Mouse (Mus musculus): ENCODE results near the gene Ap5s1.

Gene Ap5s1

DNA sequence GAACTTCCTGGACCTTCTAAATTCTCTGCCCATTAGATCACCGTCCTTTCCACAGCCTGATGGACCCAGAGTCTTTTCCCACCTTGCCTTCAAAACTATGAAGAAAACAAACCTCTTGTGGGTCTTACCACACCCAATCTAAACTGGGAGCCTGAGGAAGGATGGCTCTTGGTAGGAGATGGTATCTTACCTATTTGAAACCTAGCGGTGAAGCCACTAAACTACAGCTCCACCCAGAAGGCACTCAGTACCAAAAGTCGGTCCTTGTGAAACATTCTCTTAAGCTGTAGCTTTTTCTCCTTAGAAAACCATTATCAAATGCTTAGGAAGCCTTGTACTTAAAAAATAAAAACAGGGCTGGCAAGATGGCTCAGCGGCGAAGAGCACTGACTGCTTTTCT, 18.6 kb upstream of the Ap5s1 start:
- no peak for DNase-seq

DNA sequence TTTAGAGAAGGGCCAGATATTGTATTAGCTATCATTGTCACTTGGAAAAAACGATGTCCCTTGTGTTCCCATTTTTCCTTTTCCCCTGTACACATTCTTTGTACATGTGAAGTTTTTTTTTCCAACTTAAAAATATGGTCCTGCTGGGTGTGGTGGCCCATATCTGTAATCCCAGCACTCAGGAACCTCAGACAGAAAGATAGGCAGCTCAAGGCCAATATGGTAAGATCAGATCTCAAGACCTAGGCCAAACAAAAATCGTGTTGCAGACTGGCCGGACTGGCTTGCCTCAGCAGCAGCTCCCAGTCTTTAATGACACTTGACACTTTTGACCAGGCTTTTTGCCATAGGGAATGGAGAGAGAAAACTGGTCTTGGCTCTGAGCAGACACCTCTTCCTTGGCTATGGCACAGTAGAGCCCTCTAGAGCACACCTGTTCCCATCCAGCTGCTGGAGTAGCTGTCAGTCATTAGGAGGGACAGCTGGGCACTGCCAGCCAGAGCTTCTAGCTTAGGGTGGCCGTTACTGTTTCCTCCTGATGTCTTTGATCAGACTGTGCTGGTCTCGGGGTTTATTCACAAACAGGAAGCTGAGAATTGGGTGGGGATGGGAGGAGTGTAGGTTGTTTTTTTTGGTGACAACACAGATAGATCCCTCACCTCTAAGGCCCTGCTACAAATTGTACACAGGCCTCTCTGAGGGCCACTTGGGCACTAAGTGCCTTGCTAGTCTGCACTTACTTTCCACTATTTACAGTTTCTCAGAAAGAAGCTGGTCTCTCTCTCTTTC, 17.2 kb upstream of the Ap5s1 start:
- no peak for DNase-seq

DNA sequence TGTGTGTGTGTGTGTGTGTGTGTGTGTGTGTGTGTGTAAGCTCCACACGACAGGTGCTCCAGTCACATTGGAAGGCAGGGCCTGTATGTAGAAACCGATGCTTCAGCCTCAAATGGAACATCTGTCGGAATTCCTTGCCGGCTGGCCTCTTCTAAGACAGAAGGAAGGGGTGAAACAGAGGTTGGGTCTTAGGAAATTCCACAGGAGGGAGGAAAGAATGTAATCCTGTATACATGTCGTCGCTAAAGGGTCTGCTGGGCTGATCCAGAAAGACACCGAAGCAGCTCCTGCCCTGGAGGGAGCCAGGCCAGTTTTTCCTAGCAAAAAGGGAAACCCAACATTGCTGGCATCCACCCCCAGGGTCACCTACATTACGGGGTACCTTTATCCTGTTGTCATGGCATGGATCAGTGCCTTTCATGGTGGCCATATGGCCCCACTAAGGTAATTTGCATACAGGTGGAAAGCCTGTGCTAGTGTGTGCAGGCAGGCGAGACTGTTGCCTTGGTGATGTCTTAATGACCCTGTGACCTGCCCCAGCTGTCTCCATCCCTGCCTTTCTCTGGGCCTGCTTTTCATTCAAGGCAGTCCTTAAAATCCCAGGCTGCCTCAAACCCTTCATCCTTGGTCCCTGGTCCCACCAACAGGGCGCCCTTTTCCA, 16.4 kb upstream of the Ap5s1 start:
- peak; percentile 72 for DNase-seq

DNA sequence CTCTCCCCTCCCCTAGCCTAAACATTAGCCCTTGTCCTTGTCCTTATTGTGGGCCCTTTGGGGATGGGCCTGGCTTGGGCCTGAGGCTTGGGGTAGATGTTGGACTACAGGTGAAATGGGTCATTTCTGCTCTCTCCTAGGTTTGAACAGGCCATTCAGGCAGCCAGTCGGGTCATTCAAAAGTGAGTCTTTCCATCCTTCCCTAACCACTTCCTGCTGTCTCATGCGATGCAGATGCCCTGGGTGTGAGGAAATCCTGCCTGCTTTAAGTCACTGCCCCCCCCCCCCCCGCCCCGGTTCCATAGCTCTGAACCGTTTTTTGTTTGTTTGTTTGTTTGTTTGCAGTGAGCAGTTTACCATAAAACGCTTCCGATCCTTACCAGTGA, 15.9 kb upstream of the Ap5s1 start:
- no peak for DNase-seq

DNA sequence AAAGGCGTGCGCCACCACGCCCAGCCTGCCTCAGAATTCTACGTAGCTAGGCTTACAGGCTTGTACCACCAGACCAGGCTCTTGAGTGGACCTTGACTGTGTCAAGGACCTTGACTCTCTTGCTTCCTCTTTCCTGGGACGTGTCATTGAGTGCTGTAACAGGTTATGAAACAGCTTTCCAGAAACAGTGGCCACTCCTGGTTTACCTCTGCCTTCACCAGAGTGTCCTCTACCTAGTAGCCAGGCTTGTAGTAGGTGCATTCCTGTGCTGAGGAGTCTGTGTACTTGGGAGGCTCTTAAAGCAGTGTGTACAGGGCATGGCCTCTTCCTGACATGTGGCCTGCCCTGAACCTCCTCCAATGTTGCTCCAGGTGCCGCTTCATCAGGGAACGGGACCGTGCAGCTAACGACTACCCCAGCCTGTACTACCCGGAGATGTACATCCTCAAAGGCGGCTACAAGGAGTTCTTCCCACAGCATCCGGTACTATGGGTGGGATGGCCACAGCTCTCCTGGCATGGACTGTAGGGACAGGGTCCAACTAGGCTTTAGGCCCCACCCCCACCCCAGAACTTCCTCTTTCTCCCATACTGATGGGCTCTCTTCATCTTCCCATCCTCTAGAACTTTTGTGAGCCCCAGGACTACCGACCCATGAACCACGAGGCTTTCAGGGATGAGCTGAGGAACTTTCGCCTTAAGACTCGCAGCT, 10.1 kb upstream of the Ap5s1 start:
- DNase-seq, result no peak

DNA sequence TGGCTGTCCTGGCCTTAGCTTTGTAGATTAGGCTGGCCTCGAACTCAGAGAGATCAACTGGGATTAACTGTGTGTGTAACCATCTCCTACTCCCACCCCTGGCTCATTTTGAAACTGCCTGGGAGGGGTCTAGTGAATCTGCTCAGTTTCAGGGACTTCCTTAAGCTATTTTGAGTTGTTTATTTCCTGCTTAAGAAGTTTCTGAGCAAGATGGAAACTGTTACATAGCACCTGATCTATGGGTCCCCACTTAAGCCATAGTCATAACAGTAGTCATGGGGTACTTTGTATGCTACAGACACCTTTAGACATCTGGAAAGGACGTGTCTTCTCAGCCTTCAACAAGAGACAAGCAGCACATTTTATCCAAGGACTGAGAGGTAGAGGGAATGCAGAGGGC, 6.2 kb upstream of the Ap5s1 start:
- no peak for DNase-seq

DNA sequence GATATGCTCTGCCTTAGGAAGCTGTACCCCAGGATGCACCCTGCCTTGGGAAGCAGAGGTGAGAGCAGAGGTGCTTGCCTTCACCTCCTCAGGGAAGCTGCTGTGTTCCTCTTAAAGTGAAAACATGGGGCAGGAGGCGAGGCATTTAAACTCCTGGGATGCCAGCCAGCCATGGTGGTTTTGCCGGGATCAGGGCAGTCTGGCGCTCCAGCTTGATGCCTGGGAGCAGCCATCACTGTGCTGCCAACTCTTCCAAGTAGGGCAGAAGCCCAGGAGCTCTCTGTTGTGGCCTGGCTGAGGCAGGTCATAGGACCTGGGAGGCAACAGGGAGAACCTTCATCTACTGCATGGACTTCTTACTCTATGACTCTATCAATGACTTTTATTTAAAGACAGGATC, 5.6 kb upstream of the Ap5s1 start:
- DNase-seq, result no peak

DNA sequence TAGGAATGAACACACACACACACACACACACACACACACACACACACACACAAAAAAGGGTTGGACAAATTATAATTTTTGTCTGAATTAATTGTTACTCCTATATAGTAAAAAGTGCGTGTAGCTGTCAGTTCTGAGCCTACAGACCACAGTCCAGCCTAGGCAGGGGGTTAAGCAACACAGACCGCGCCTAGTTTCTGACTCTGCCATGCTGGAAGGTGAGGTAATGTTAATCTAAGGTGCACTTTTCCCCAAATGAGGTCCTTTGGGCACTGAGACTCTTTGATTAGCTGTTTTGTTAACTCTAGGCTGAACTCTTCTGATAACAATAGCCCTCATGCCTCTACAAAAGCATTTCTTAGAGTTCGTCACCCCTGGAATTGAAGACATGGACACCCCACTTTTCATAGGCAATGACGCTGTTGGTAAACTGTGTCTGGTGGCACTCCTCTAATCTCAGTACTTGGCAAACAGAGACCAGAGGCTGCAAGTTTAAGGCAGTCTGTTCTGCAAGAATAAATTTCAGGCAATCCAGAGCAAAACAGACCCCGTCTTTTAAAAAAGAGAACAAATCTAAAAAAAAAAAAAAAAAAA, 3.0 kb upstream of the Ap5s1 start:
- DNase-seq, result no peak

DNA sequence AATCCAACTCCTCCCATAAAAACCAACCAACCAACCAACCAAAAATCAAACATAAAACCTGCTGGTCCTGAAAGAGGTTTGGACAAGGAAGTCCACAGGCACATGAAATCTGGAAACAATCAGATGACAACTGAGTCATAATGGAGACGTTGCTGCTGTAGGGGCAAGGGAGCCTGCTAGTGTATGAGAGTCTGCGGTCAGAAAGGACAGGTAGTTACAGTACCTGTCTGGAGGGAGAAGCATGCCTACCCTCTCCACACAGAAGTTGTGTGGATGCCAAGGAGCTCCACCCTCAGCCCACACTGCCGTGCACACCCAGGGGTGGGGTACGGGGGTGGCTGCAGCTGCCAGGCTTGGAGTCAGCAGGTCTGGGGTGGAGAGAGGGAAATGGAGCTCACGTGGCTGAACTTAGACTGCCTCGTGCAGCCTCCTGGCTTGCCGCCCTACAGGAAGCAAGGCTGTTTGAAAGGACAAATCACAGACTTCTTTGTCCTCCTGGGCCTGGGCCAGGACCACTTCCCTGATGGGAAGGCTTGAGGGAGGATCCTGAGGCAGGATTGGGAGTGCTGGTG, 2.4 kb upstream of the Ap5s1 start:
- peak; percentile 95 for DNase-seq

DNA sequence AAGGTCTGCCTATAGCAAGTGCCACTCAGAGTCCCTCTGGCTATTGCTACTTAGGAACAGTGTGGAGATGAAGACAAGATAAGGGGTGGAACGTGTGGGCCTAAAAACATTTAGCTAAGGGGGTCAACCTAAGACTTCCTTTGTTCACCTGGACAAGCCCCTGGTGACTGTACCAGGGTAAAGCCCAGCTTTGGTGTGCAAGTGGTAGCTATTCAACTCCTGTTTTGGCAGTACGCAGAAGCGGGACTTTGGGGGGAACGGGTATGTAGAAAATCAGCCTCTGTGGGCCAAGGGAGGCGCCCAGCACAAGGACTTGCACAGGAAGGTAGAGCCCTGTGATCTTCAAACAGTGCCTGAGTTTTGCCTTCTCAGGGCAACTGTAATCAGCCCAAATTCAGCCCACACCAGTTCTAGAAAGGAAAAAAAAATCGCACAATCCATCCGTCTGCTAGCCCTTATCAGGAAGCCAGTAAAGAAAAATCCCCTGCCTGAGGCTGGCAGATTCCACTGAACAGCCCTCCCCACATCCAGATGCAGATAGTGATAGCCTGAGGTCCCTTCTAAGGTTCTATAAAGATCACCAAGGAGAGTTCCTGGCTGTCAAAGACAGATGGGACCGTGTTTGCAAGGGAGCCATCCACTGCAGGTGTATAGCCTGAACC, 1.2 kb upstream of the Ap5s1 start:
- DNase-seq, result no peak

DNA sequence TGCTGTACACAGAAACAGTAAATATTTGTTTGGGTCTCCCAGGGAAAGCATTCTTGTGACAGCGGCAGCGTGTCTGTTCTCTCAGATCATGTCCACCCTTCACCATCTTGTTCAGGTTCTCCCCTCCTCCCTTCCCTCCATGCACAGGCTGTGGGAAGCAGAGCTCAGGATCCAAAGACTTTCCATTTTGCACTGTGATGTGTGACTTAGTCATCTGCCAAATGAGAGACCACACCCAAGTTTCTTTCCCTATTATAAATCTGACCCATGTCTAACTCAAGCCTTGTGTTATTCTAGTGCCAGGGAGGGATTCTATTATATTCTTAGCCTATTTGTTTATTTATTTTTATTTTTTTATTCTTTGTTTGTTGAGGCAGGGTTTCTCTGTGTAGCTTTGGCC, 1.5 kb downstream of the Ap5s1 start:
- DNase-seq, result no peak

DNA sequence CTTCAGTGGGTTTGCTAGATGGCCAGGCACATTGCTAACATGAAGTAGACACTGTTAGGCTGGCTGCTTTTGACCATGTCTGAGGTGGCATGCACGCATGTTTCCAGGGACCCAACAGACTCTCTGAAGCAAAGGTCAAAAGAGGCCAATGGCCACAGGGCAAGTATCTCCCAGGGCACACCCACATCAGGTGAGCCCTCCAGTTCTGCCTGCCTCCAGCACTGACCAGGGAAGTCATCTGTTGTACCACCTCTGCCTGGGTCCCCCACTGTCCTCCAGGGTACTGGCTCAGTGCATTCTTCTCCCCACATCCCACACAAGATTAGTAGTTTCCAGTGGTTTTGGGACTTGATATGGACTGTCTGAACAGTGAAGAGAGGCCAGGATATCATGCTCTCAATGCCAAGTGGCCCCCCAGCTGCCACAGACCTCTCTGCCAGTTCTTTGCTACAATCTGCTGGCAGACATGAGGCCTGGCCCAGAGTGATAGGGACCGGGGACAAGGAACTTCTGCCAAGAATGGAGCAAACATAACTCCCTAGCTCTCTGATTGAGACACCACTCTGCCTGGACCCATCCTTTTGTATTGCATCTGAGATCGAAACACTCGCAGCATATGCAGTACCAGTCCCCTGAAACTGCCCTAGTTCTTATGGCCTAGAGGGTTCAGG, 2.4 kb downstream of the Ap5s1 start:
- DNase-seq, result no peak

DNA sequence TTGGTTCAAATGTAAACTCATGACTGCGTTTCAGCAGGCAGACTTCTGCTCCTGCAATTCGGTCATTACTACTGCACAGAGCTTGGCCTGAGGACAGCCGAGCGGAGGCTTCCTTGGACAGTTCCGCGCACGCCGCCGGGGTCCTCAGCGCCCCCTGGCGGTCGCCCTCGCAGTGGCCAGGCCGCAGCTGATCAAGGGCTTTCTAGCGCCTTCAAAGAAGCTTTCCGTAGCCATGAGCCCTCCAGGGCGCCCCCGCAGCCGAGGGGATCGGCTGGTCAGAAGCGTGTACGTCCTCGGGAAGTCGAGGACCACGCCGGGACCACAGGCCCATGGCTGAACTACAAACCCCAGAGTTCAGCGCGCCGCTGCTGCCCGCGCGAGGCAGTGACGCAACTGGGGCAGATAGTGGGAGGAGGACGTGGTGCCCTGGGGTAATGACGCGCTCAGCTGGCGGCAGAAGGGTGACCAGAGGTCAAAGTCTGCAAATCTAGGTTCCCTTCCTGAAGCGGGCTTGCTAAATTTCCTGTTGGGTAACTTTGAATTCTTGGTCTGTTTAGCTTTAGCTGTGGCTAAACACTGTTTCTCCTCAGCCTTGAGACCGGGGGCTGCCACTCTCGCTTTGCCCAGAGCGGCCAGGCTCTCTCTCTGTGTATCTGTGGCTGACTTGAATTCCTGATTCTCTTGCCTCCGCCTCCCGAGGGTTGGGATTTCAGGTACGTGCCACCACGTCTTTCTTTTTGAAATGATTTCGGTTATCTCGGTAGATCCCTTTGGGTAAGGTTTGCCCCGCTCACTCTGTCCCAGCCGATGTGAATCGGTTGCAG, 3.3 kb downstream of the Ap5s1 start:
- peak; percentile 98 for DNase-seq

DNA sequence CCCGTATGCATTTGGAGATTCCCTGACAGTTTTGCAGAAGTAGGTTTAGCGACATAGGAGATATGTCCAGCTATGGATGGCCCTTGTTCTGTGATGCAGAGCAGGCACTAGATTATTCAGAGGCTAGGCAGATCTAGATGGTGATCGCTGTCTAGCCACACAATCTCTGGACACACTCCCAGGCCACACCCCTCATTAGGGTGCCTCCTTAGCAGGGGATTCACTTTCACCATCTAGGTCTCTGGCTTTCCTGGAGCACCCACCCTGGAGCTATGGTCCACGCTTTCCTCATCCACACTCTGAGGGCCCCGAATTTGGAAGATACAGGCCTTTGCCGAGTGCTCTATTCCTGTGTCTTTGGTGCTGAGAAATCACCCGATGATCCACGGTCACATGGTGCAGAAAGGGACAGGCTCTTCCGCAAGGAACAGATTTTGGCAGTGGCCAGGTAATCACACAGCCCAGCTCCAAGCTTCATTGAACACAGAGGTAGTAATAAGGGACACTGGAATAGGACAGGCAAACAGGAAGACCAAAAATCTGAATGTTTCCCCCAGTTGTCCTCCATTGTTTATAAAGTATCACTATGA, 4.2 kb downstream of the Ap5s1 start:
- DNase-seq, result no peak

DNA sequence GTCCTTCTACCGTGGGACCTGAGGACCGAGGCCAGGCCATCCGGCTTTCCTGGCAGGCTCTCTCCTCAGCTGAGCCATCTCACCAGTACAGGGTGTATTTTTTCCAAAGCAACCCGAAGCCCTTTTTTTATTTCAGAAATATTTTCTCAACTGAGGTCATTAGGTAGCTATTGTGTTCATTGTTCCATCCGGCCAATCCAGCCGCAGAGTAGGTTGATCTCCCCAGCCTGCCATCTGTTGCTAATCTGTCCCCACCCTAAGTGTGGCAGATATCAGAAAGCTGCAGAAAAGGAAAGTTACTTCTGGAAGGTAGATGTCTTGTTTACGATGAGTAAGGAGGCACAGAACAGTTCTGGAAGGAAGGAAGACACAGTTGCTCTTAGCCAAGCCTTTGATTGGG, 6.9 kb downstream of the Ap5s1 start:
- DNase-seq, result no peak

DNA sequence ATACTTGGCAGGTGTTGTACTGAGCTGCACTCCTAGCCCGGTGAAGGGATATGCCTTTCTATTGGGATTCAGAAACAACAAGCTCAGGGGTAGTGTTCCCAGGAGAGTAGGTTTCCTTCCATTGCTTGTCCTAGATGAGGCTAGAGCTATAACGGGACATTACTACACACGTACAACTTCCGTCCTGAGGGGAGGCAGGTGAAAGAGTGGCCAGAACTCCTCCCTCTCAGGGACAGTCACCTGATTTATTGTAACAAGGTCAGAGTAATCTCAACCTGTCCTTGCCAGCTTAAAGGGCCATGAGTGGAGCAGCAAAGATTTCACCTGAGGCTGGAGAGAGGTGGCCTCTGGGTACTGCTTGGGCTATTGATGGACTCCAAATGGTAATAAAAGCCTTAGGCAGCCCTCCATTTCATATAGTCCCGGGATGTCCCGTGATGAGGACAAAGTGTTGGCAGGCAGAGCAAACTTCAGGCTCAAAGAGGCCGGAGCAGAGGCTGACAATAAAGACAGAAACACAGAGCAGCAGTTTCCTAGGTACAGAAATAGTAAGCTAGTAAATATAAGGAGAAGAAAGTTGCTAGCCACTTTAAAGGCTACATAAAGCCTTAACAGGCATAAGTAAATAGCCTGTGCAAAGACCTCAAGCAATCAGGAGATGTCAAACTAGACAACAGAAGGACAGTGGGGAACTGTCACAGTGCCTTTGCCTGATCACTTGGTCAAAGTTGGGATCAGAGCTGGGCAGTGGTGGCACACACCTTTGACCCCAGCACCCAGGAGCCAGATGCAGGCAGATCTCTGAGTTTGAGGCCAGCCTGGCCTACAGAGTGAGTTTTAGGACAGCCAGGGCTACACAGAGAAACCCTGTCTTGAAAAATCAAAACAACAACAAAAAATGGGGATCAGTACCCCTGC, 9.3 kb downstream of the Ap5s1 start:
- DNase-seq, result no peak

DNA sequence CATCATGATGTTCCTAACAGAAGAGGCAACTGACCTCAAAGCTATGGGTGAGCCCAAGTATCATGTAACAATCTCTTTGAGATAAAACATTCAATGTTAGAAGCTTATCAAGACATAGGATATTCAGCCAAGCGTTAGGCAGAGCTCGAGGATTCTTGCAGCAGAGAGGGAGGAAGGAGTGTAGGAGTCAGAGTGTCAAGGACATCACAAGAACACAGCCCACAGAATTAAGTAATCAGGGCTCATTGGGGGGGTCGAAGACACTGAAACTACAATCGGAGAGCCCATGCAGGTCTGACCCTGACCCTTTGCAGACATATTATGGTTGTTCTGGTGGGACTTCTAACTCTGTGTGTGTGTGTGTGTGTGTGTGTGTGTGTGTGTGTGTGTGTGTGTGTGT, 13.2 kb downstream of the Ap5s1 start:
- DNase-seq, result no peak

DNA sequence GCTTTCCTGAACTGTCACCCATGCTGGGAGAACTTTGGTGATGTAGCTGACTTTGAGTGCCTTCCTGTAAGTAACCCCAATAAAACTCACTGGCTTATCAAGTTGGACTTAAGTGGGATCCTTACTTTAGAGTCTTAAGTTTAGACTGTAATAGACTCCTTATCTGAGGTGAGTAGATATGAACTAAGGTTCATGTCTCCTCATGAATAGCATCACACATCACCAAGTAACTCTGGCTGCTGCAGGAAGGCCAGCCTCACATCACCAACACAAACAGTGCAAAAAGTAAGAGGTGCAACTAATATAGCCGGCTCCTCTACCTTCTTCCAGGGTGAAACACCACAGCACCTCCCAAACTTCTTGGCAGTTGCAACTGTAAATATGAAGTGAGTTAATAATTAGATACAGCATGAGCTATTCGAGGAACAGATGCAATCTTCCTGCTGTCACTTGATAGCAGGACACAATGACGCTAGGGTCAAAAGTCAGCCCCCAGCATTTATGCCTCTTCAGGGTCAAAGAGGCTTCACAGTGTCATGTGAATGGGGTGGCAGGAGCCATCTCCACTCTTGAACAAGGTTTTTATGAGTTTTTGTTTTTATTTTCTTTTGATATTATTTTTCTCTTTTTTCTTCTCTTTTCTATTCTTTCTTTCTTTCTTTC, 15.1 kb downstream of the Ap5s1 start:
- no peak for DNase-seq

DNA sequence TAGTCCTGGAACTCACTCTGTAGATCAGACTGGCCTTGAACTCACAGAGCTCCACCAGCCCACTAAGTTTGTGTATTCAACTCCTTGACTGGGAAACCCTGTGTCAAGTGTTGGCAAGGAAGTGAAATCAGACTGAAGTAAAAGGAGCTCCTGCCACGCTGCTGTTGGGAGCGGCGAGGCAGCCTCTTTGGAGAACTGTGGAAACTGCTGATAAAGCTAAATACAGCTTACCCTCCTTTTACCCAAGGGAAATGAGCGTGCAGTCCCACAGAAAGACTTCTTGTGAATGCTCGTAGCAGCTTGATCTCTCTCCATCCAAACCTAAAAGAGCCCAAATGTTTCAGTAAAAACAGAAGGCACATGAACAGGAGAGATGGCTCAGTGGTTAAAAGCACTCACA, 15.7 kb downstream of the Ap5s1 start:
- no peak for DNase-seq
